Mouse (Mus musculus) bone marrow macrophage, adult 2 months (primary cell): ENCODE results near the gene Krtap28-13.

Experiments used
- CTCF ChIP-seq: IDR thresholded peaks from 2 replicates; pipeline ENCODE4 v1.5.1; 2012; ENCODE audit warnings: low read depth, mild to moderate bottlenecking, low read length, moderate library complexity
- POLR2A ChIP-seq: IDR thresholded peaks from 2 replicates; pipeline ENCODE4 v1.6.1; 2012; ENCODE audit warnings: mild to moderate bottlenecking, low read depth, low read length, borderline replicate concordance

DNA sequence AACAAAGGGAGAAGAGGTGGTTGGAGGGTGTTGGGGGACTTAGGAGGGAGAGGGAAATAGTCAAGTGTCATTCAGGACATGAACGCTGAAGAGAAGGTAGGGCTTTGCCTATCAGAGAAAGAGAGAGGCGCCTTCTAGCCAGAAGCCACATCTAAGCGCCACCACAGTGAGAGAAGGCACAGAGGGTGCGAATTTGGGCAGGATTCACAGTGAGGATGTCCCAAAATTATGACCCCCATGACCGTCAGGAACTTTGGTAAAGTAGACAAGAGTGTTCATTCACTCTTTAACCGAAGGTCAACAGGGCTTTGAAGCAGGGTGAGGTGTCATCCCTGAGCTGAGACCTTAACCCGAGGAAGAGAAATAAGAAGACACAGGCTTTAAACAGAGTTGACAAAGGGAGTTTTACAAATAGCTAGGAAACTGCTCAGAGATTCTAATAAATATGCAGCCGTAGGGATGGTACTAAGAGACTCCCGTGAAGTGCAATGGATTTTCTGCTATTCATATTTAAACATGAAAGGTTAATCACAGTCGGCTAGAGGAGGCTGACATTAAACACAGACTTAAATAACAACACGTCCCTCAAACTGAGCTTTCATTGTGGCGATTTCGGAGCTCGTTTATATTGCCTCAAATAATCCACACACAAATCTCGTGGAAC, 14.9 kb downstream of the Krtap28-13 start:
- no peak for TF ChIP-seq POLR2A
- TF ChIP-seq CTCF: no peak
